Mouse (Mus musculus): ENCODE measurements around the gene Rap1gds1.

Rap1gds1 gene

GRCm38 (mm10) chr3:138877741-138878140 lies 197.3 kb downstream of the Rap1gds1 start:
- DNase-seq (ENCODE audit: low read depth, low spot score), result no peak

GRCm38 (mm10) chr3:138876931-138877361 lies 198.1 kb downstream of the Rap1gds1 start:
- no peak for DNase-seq (ENCODE audit: low read depth, low spot score)

GRCm38 (mm10) chr3:138876418-138876817 lies 198.6 kb downstream of the Rap1gds1 start:
- DNase-seq (ENCODE audit: low read depth, low spot score), result no peak

- DNase-seq (ENCODE audit: low read depth, low spot score), result no peak
These were observed 199.1 kb downstream of the Rap1gds1 start for GRCm38 (mm10) chr3:138875936-138876335.
